Mouse (Mus musculus): ENCODE results near the gene Prkra. TPM values are rescaled to one million over a fixed set of nuclear protein-coding genes. Genes with fewer than 3 reads are reported as not detected.

Prkra gene
- total and polyA plus RNA-seq, 2 experiments from 2014 or later = 93.6 to 113 TPM

GRCm38 (mm10) chr2:76585090-76585489 lies 62.7 kb downstream of the Prkra start:
- Histone ChIP-seq H3K9me3 (ENCODE audit: low read length) (no peaks in the 10 kb centered on the region), H3K9ac (replicated peaks; ENCODE audit: low read length, poor library complexity, severe bottlenecking) (no peak overlapping the region), H3K36me3 (ENCODE audit: insufficient read depth, low read length) (peaks cover 19% of the 10 kb centered on the region; the same call in 1 of the 2 replicates), H3K4me3 (ENCODE audit: low read depth, low read length) (no peak overlapping the region), H3K4me1 (ENCODE audit: insufficient read depth, low read length) (no peaks in the 10 kb centered on the region), H3K27ac (ENCODE audit: low read depth, low read length) (no peak overlapping the region), H3K4me2 (ENCODE audit: low read depth, low read length, poor library complexity, severe bottlenecking) (no peak overlapping the region), H3K27me3 (ENCODE audit: insufficient read depth, low read length) (no peaks in the 10 kb centered on the region)
- WGBS = 93% methylated on average over 13 of the region's 13 CpGs
- peak; percentile 41 for TF ChIP-seq CTCF (IDR thresholded peaks at IDR 0.05)
- DNase-seq (ENCODE audit: low spot score) (no peak), ATAC-seq (ENCODE audit: low FRiP score) (no peak)

Other genes with a start within 250 kb of the Prkra start
- 17.0 and 20.4 TPM in 2 replicates for gene Osbpl6, start 241.5 kb downstream of the Prkra start, total RNA-seq (2014; rRNA removed)
- 22.2 and 26.7 TPM in 2 replicates for gene Osbpl6, start 241.5 kb downstream of the Prkra start, polyA plus RNA-seq (2015; fragmentation: Nextera tagmentation; extraction: Ambion mirVana)
- 0.19 TPM in 1 of 2 replicates, not detected in the other for gene Pjvk, start 461 bp upstream of the Prkra start, total RNA-seq (2014; rRNA removed)
- gene Pjvk, start 461 bp upstream of the Prkra start, polyA plus RNA-seq (2015; fragmentation: Nextera tagmentation; extraction: Ambion mirVana) = 1.2 and 1.3 TPM in 2 replicates
- 7.8 and 11.9 TPM in 2 replicates for gene Fkbp7, start 25.1 kb upstream of the Prkra start, total RNA-seq (2014; rRNA removed)
- gene Fkbp7, start 25.1 kb upstream of the Prkra start, polyA plus RNA-seq (2015; fragmentation: Nextera tagmentation; extraction: Ambion mirVana) = 11.6 and 13.5 TPM in 2 replicates
- gene Plekha3, start 27.3 kb upstream of the Prkra start, total RNA-seq (2014; rRNA removed) = 19.9 and 22.1 TPM in 2 replicates
- gene Plekha3, start 27.3 kb upstream of the Prkra start, polyA plus RNA-seq (2015; fragmentation: Nextera tagmentation; extraction: Ambion mirVana) = 6.9 and 8.7 TPM in 2 replicates

Measured in midbrain, postnatal 0 days (tissue).